Mouse (Mus musculus) ES-Bruce4 (cell line): Measurements from ENCODE around the gene Rnf144b.

Experiments used
- CTCF ChIP-seq: IDR thresholded peaks from one replicate; pipeline ENCODE4 v1.8.1; 2011; ENCODE audit warnings: low read depth, low read length
- POLR2A ChIP-seq: IDR thresholded peaks from one replicate; pipeline ENCODE4 v1.8.1; 2011; ENCODE audit warnings: low read length; ENCODE audit not compliant: insufficient read depth

- no peak for TF ChIP-seq CTCF
- TF ChIP-seq POLR2A = no peak
Observed at GRCm38 (mm10) chr13:47142764-47143163, 20.3 kb downstream of the Rnf144b start.
